Mouse (Mus musculus): ENCODE measurements at regions not wholly inside any gene's neighbourhood (a gene's known extent, or its start where the extent isn't known, plus 50 kb on each side); places are given as distances from the start of the nearest gene placed in this dataset.

- TF ChIP-seq EP300 (IDR thresholded peaks at IDR 0.05; ENCODE audit: insufficient read depth, low read depth, low read length) (no peak), CTCF (IDR thresholded peaks at IDR 0.05; ENCODE audit: low read depth, low read length) (no peak)
Observed at GRCm38 (mm10) chr10:93391296-93391695, 61.9 kb upstream of the Lta4h start.

All from ES-Bruce4 (cell line).